Mouse (Mus musculus): ENCODE measurements around the gene Prss54. TPM values are rescaled to one million over a fixed set of nuclear protein-coding genes. Genes with fewer than 3 reads are reported as not detected.

Prss54 gene
- total and polyA plus RNA-seq, 3 experiments, result 0.22 TPM; not detected in 2

DNA sequence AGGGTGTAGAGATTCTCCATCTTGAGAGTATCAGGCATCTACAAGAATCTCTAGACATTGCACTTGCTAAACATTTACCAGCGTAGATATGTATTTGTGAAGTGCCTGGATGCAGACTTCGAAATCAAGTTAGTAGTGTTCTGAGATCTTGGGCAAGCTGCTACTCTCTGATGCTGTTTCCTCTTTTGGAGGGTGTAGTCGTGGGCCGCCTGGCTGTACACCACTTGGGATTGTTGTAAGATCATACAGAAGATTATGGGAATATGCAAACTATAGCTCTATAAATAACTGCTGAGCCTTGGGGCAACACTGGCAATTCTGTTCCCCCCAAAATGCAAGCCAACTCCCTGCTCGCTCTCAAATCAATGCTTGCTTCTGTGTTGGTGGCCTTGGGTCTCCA lies 3.0 kb downstream of the Prss54 start:
- TF ChIP-seq CTCF (IDR thresholded peaks at IDR 0.05; ENCODE audit: low read depth, low read length), result no peak

DNA sequence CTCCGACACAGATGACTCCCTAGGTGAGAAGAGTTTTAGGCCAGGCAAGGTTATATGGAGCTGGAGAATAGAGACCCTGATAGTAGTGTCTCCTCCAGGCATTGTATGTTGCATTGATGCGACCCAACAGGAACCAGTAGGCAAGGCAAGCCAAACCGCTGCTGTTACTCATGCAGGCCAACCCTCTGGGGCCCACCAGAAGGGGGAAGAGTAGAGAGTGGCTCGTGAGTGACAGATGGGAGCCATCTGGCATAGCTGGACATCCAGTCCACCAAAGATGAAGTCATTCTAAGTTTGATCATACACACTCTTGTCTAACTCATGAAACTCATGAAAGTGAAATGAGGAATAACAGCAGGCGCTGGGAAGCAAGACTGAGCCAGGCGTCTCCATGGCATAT lies 9.3 kb downstream of the Prss54 start:
- peaks cover 11% of the 10 kb centered on the region for H3K27me3 ChIP-seq (ENCODE audit: insufficient read depth, low read length)
- no peaks in the 10 kb centered on the region for H3K36me3 ChIP-seq (replicated peaks)
- no peaks in the 10 kb centered on the region for H3K4me1 ChIP-seq (ENCODE audit: insufficient read depth, low read depth, low read length)
- ATAC-seq (ENCODE audit: extremely low read depth, insufficient number of reproducible peaks, low FRiP score, poor library complexity, severe bottlenecking), result no peak
- H3K4me3 ChIP-seq (ENCODE audit: low read depth, low read length), result no peak overlapping the region
- no peak for DNase-seq (ENCODE audit: low spot score)
- TF ChIP-seq CTCF (IDR thresholded peaks at IDR 0.05; ENCODE audit: low read depth, low read length), result no peak
- TF ChIP-seq GATA2 (IDR thresholded peaks at IDR 0.05; ENCODE audit: borderline replicate concordance, low read depth, low read length), result no peak
- TF ChIP-seq TAL1 (conservative IDR thresholded peaks at IDR 0.05; ENCODE audit: low read depth, low read length), result no peak
- TF ChIP-seq POLR2AphosphoS5 (IDR thresholded peaks at IDR 0.05; ENCODE audit: insufficient replicate concordance, low read depth, low read length), result no peak
- TF ChIP-seq GATA1 (IDR thresholded peaks at IDR 0.05; ENCODE audit: borderline replicate concordance, low read length), result no peak
- H3K9me3 ChIP-seq (replicated peaks), result no peaks in the 10 kb centered on the region

More for the DNA sequence above, 3.0 kb downstream of the Prss54 start:
- Histone ChIP-seq H3K4me3 (ENCODE audit: low read depth, low read length) (no peak overlapping the region), H3K9me3 (replicated peaks) (no peaks in the 10 kb centered on the region), H3K36me3 (replicated peaks) (no peaks in the 10 kb centered on the region), H3K4me1 (ENCODE audit: insufficient read depth, low read depth, low read length) (no peaks in the 10 kb centered on the region), H3K27me3 (ENCODE audit: insufficient read depth, low read length) (peaks cover 21% of the 10 kb centered on the region)
- ATAC-seq (ENCODE audit: extremely low read depth, insufficient number of reproducible peaks, low FRiP score, poor library complexity, severe bottlenecking) (no peak), DNase-seq (ENCODE audit: low spot score) (no peak)

DNA sequence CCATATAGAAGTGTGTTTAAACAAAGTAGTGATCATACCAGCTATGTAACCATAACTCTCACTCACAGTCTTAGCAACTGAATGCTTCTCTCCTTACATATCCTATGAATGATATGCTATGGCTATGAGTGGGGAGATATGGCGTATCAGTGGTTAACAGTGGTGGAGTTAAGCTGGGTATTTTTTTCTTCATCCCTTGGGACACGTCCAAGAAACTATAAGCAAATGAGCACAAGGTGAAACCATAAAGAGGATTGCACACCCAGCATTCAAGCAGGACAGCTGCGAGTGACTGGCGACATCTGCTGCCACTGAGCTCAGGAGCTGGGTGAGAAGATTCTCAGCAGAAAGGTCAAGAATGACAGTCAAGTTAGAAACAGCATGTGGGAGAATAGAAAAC lies 9.9 kb downstream of the Prss54 start:
- no peak overlapping the region for H3K4me3 ChIP-seq (ENCODE audit: low read depth, low read length)
- peaks cover 16% of the 10 kb centered on the region for H3K27me3 ChIP-seq (ENCODE audit: insufficient read depth, low read length)
- no peaks in the 10 kb centered on the region for H3K9me3 ChIP-seq (replicated peaks)
- TF ChIP-seq TAL1 (conservative IDR thresholded peaks at IDR 0.05; ENCODE audit: low read depth, low read length) (no peak), GATA2 (IDR thresholded peaks at IDR 0.05; ENCODE audit: borderline replicate concordance, low read depth, low read length) (no peak), CTCF (IDR thresholded peaks at IDR 0.05; ENCODE audit: low read depth, low read length) (no peak), POLR2AphosphoS5 (IDR thresholded peaks at IDR 0.05; ENCODE audit: insufficient replicate concordance, low read depth, low read length) (no peak), GATA1 (IDR thresholded peaks at IDR 0.05; ENCODE audit: borderline replicate concordance, low read length) (no peak)
- H3K4me1 ChIP-seq (ENCODE audit: insufficient read depth, low read depth, low read length), result no peaks in the 10 kb centered on the region
- ATAC-seq (ENCODE audit: extremely low read depth, insufficient number of reproducible peaks, low FRiP score, poor library complexity, severe bottlenecking) (no peak), DNase-seq (ENCODE audit: low spot score) (no peak)
- no peaks in the 10 kb centered on the region for H3K36me3 ChIP-seq (replicated peaks)

DNA sequence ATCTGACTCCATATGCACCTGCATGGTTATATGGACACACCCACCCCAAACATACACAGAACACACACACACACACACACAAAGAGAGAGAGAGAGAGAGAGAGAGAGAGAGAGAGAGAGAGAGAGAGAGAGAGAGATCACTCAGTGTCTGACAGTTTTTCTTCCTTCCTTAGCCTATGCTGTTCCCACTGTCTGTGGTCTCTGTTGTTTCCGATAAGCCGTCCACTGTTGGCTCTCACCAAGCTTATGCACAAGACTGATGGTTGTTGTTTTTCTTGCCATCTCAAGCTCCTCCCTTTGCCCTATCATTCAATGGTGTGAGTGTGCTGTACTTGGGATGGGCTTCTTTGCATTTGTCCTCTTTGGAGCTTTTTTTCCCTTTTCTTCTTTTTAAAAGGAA lies 20.2 kb downstream of the Prss54 start:
- Histone ChIP-seq H3K9me3 (replicated peaks) (no peaks in the 10 kb centered on the region), H3K4me3 (ENCODE audit: low read depth, low read length) (no peak overlapping the region), H3K4me1 (ENCODE audit: insufficient read depth, low read depth, low read length) (no peaks in the 10 kb centered on the region), H3K27me3 (ENCODE audit: insufficient read depth, low read length) (peaks cover 23% of the 10 kb centered on the region), H3K36me3 (replicated peaks) (no peaks in the 10 kb centered on the region)
- DNase-seq (ENCODE audit: low spot score) (no peak), ATAC-seq (ENCODE audit: extremely low read depth, insufficient number of reproducible peaks, low FRiP score, poor library complexity, severe bottlenecking) (no peak)
- TF ChIP-seq POLR2AphosphoS5 (IDR thresholded peaks at IDR 0.05; ENCODE audit: insufficient replicate concordance, low read depth, low read length), result no peak
- no peak for TF ChIP-seq TAL1 (conservative IDR thresholded peaks at IDR 0.05; ENCODE audit: low read depth, low read length)
- TF ChIP-seq GATA1 (IDR thresholded peaks at IDR 0.05; ENCODE audit: borderline replicate concordance, low read length), result no peak
- no peak for TF ChIP-seq CTCF (IDR thresholded peaks at IDR 0.05; ENCODE audit: low read depth, low read length)
- TF ChIP-seq GATA2 (IDR thresholded peaks at IDR 0.05; ENCODE audit: borderline replicate concordance, low read depth, low read length), result no peak

DNA sequence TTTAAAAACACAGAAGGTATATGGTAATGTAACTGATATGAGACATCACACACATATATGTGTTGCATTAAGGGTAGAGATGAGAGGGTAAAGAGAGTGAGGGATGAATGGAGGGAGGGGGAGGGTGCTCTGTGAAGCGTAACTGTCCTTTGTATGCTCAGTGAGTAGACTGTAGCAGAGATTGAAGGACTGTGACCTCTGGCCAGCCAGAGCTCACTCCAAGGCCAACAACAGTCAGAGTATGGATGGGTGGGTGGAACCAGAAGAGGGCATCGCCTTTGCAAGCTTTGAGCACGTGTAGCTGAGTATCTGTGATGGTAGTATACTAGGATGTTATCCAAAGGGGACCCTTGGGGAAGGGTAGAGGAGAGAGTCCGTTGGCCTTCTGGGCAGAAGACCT lies 24.6 kb downstream of the Prss54 start:
- no peak for ATAC-seq (ENCODE audit: extremely low read depth, insufficient number of reproducible peaks, low FRiP score, poor library complexity, severe bottlenecking)
- TF ChIP-seq CTCF (IDR thresholded peaks at IDR 0.05; ENCODE audit: low read depth, low read length), result no peak
- no peak for TF ChIP-seq POLR2AphosphoS5 (IDR thresholded peaks at IDR 0.05; ENCODE audit: insufficient replicate concordance, low read depth, low read length)
- no peak for TF ChIP-seq TAL1 (conservative IDR thresholded peaks at IDR 0.05; ENCODE audit: low read depth, low read length)
- no peak for TF ChIP-seq GATA1 (IDR thresholded peaks at IDR 0.05; ENCODE audit: borderline replicate concordance, low read length)
- TF ChIP-seq GATA2 (IDR thresholded peaks at IDR 0.05; ENCODE audit: borderline replicate concordance, low read depth, low read length), result no peak
- Histone ChIP-seq H3K27me3 (ENCODE audit: insufficient read depth, low read length) (peaks cover 13% of the 10 kb centered on the region; the same call in 1 of the 2 replicates), H3K4me1 (ENCODE audit: insufficient read depth, low read depth, low read length) (no peaks in the 10 kb centered on the region), H3K9me3 (replicated peaks) (no peaks in the 10 kb centered on the region), H3K36me3 (replicated peaks) (no peaks in the 10 kb centered on the region), H3K4me3 (ENCODE audit: low read depth, low read length) (no peak overlapping the region)
- no peak for DNase-seq (ENCODE audit: low spot score)

DNA sequence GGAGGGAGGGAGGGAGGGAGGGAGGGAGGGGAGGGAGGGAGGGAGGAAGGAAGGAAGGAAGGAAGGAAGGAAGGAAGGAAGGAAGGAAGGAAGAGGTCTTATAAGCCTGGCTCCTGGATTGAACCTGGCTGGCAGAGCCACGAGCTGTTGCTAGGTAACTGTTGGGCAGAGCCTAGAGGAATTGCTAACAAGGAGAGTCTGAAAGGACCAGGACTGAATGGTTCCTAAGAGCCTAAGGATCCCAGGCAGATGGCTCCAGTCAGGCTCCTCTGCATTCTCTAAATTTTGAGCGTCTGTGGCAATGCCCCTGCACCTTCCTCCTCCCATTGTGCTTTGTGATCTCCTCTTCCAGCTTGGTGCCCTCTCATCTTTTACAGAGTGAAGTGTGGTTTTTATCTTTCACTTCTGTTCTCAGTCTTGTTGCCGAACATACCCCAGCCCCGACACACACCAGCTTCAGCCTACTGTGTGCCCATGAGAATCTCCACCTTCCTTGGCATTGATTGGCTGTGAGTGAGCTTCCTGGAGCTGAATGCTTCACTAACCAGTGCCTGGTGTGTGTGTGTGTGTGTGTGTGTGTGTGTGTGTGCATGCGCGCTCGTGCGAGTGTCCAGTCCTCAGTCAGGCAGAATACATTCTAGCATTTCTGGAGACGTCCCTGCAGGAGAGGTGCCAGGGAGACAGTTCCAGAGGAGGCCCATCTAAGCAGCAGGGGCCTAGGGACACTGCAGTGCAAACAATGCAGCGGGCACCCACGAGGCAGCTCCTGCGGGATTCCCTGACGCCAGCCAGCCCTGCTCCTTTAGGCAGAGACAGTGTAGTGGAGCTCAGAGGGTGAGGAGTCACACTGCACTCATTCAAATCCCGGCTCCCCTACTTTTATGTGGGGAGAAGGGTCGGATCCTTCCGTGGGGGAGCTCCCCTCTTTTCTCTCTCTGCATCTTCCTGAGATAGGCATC lies 26.0 kb downstream of the Prss54 start:
- Histone ChIP-seq H3K4me3 (ENCODE audit: low read depth, low read length) (no peak overlapping the region), H3K4me1 (ENCODE audit: insufficient read depth, low read depth, low read length) (no peaks in the 10 kb centered on the region), H3K36me3 (replicated peaks) (no peaks in the 10 kb centered on the region), H3K27me3 (ENCODE audit: insufficient read depth, low read length) (peaks cover 13% of the 10 kb centered on the region; the same call in 1 of the 2 replicates), H3K9me3 (replicated peaks) (no peaks in the 10 kb centered on the region)
- DNase-seq (ENCODE audit: low spot score), result no peak
- TF ChIP-seq TAL1 (conservative IDR thresholded peaks at IDR 0.05; ENCODE audit: low read depth, low read length) (no peak), POLR2AphosphoS5 (IDR thresholded peaks at IDR 0.05; ENCODE audit: insufficient replicate concordance, low read depth, low read length) (no peak), GATA1 (IDR thresholded peaks at IDR 0.05; ENCODE audit: borderline replicate concordance, low read length) (no peak), CTCF (IDR thresholded peaks at IDR 0.05; ENCODE audit: low read depth, low read length) (no peak), GATA2 (IDR thresholded peaks at IDR 0.05; ENCODE audit: borderline replicate concordance, low read depth, low read length) (no peak)
- no peak for ATAC-seq (ENCODE audit: extremely low read depth, insufficient number of reproducible peaks, low FRiP score, poor library complexity, severe bottlenecking)
